Mouse (Mus musculus) cerebellum, adult 2 months (tissue): ENCODE results near the gene Spns3.

ENCODE experiments used
- CTCF ChIP-seq: fragments of 200-500 bp; IDR thresholded peaks from 2 replicates; pipeline ENCODE4 v1.5.1; 2011; ENCODE audit warnings: low read depth, mild to moderate bottlenecking, control low read depth, low read length, moderate library complexity, borderline replicate concordance; ENCODE audit not compliant: insufficient read depth
- POLR2A ChIP-seq: fragments of 200-500 bp; IDR thresholded peaks from 2 replicates; pipeline ENCODE4 v1.6.1; 2011; ENCODE audit warnings: low read length, control low read depth, borderline replicate concordance; ENCODE audit not compliant: insufficient read depth

DNA sequence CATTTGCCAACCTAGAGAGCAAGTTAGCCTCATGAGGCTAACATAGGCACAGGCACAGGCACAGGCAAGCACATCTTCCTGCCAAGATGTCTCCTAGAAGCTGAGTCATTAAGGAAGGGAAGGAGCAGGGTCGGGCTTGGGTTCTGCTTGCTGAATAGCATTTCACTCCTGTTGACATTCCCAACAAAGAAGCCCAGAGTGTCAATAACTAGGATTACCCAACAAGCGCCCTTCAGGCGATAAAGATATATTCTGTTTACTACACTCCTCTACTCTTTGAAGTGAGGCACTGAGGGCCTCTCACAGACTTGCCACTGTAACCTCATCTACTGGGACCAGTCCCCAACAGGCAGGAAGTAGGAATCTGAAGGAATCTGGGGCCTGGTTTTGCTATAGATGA is 54.2 kb downstream of the Spns3 start:
- no peak for TF ChIP-seq CTCF
- no peak for TF ChIP-seq POLR2A
